Mouse (Mus musculus) embryonic facial prominence, embryonic 15.5 days (tissue): ENCODE measurements at regions not wholly inside any gene's neighbourhood (a gene's known extent, or its start where the extent isn't known, plus 50 kb on each side); places are given as distances from the start of the nearest gene placed in this dataset.
A peak's percentile ranks its signal among the peaks of the same experiment; 100 is the strongest.

Experiments
- ATAC-seq: fragments of 200-750 bp; cut with Nextera tagmentation; 2 replicates; pipeline ENCODE4 v1.8.0; 2017; ENCODE audit warnings: low read depth, moderate TSS enrichment; ENCODE audit not compliant: insufficient number of reproducible peaks, low FRiP score, low TSS enrichment
- H3K27ac ChIP-seq: fragments of 300-500 bp; sonication (generic); replicated peaks from 2 replicates; pipeline ENCODE4 v1.5.1; 2015; ENCODE audit warnings: mild to moderate bottlenecking, inconsistent platforms
- H3K27me3 ChIP-seq: fragments of 300-500 bp; sonication (generic); 2 replicates; pipeline ENCODE4 v1.6.1; 2015; ENCODE audit warnings: inconsistent platforms
- H3K36me3 ChIP-seq: fragments of 300-500 bp; sonication (generic); 2 replicates; pipeline ENCODE4 v1.6.1; 2015; ENCODE audit warnings: mild to moderate bottlenecking, inconsistent platforms
- H3K4me1 ChIP-seq: fragments of 300-500 bp; sonication (generic); 2 replicates; pipeline ENCODE4 v1.6.1; 2015; ENCODE audit warnings: inconsistent platforms
- H3K4me2 ChIP-seq: fragments of 300-500 bp; sonication (generic); replicated peaks from 2 replicates; pipeline ENCODE4 v1.6.1; 2015; ENCODE audit warnings: mild to moderate bottlenecking, inconsistent platforms
- H3K4me3 ChIP-seq: fragments of 300-500 bp; sonication (generic); replicated peaks from 2 replicates; pipeline ENCODE4 v1.5.1; 2015; ENCODE audit warnings: mild to moderate bottlenecking, inconsistent platforms
- H3K9ac ChIP-seq: fragments of 300-500 bp; sonication (generic); 2 replicates; pipeline ENCODE4 v1.6.1; 2015; ENCODE audit warnings: inconsistent platforms
- H3K9me3 ChIP-seq: fragments of 300-500 bp; sonication (generic); replicated peaks from 2 replicates; pipeline ENCODE4 v1.6.1; 2016; ENCODE audit warnings: inconsistent platforms
- WGBS: fragments of 180-500 bp; shearing (Covaris S2); methylation state at CpG from one replicate; pipeline ENCODE4 v1.1.7; 2015; 5-methylcytosine and 5-hydroxymethylcytosine counted together

DNA sequence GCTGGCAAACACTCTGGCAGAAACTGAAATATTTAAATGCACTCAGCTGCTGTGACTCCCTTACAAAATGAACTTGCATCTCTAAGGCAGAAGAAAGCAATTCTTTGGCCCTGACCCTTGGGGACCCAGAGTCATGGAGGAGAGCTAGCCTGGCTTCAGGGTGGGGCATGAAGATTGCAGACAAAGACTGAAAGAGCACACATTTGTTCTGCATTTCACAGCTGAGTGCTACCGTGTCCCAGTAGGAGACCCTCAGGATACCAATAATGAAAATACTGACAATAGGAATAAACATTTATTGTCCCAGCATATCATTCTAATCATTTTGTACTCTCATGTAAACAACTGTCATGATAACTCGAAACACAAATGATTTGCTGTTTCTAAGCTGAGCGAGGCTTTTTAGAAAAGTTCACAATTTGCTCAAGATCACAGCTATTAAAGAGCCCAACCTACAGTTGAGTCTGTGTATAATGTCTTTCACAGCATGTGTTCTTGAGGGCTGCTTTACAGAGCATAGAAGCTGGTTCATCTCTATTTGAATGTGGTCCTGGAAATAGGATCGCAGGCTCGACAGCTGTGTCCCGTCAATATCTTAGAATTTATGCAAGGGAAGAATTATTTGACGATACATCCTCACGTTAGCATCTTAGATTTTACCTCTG is 490.1 kb downstream of the Dhx35 start:
- Histone ChIP-seq H3K27me3 (no peaks in the 10 kb centered on the region), H3K9me3 (no peaks in the 10 kb centered on the region), H3K27ac (no peak overlapping the region), H3K9ac (no peak overlapping the region), H3K4me3 (no peak overlapping the region), H3K4me2 (no peak overlapping the region), H3K36me3 (no peaks in the 10 kb centered on the region), H3K4me1 (no peaks in the 10 kb centered on the region)
- no peak for ATAC-seq
- WGBS = 71% methylated on average over 8 of the region's 8 CpGs

DNA sequence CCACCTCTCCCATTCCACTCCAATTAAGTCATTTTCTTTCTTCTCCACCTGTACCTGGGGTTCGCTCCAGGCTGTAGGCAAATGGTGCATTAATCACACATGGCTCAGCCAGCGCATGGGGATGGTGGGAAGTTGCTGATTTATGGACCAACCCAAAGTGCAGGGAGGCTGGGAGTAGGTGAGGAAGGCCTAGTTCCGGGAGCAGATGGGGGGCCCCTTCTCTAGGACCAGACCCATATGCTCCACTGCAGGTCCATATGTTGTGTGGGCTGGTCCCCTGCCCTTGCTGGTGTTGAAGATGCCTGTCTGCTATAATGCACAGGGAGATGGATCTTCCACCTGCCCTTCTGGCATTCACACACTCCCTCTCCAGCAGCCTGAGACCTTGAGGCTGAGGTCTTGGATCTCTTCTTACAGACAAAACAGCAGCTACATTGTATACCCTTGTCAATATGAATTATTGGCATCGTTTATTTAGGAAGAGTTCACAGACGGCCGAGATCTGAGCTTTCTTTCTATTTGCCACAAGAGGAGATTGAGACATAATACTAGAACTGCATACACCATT is 493.5 kb downstream of the Dhx35 start:
- H3K9ac ChIP-seq = no peak overlapping the region
- no peak for ATAC-seq
- H3K27ac ChIP-seq = no peak overlapping the region
- no peaks in the 10 kb centered on the region for H3K27me3 ChIP-seq
- H3K4me3 ChIP-seq = no peak overlapping the region
- H3K4me1 ChIP-seq = no peaks in the 10 kb centered on the region
- H3K36me3 ChIP-seq = no peaks in the 10 kb centered on the region
- no peaks in the 10 kb centered on the region for H3K9me3 ChIP-seq
- no peak overlapping the region for H3K4me2 ChIP-seq
- WGBS = 75% methylated on average over 6 of the region's 6 CpGs

- whole genome bisulfite sequencing = 77% methylated on average over 1 of the region's 1 CpGs
- Histone ChIP-seq H3K9ac (no peak overlapping the region), H3K27ac (no peak overlapping the region), H3K9me3 (no peaks in the 10 kb centered on the region), H3K27me3 (no peaks in the 10 kb centered on the region), H3K36me3 (no peaks in the 10 kb centered on the region), H3K4me1 (no peaks in the 10 kb centered on the region), H3K4me2 (no peak overlapping the region), H3K4me3 (no peak overlapping the region)
- no peak for ATAC-seq
Measured at GRCm38 (mm10) chr2:159290081-159290480, 495.5 kb downstream of the Dhx35 start.

- H3K4me1 ChIP-seq = peaks cover 14% of the 10 kb centered on the region
- no peaks in the 10 kb centered on the region for H3K9me3 ChIP-seq
- WGBS = 42% methylated on average over 7 of the region's 7 CpGs
- no peak overlapping the region for H3K4me3 ChIP-seq
- H3K4me2 ChIP-seq = no peak overlapping the region
- H3K27me3 ChIP-seq = no peaks in the 10 kb centered on the region
- no peak overlapping the region for H3K9ac ChIP-seq
- no peak overlapping the region for H3K27ac ChIP-seq
- no peak for ATAC-seq
- H3K36me3 ChIP-seq = no peaks in the 10 kb centered on the region
Measured at GRCm38 (mm10) chr2:159307001-159307400, 512.4 kb downstream of the Dhx35 start.

GRCm38 (mm10) chr2:159334711-159335110 is 540.1 kb downstream of the Dhx35 start:
- H3K4me2 ChIP-seq = no peak overlapping the region
- WGBS = 45% methylated on average over 3 of the region's 3 CpGs
- ATAC-seq = no peak

DNA sequence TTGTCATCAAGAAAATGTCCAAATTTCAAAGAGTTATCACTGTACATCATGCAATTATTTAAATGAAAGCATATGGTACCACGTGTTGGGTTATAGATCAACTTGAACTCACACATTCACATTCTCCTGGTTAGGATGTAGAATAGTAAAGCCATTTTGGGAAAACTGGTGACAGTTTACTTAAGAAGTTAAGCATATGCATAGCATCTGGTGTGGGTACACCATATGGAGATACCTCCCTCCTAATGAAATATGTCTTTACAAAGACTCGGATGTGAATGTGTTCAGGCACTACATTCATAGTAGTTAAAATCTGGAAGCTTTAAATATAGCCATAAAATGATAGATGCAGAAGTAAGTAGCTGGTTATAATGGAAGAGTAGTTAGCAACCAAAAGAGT is 542.0 kb downstream of the Dhx35 start:
- Histone ChIP-seq H3K4me2 (no peak overlapping the region), H3K36me3 (no peaks in the 10 kb centered on the region), H3K27me3 (no peaks in the 10 kb centered on the region), H3K9me3 (no peaks in the 10 kb centered on the region), H3K9ac (no peak overlapping the region), H3K27ac (no peak overlapping the region), H3K4me3 (no peak overlapping the region), H3K4me1 (no peaks in the 10 kb centered on the region)
- 60% methylated on average over 2 of the region's 2 CpGs for WGBS
- ATAC-seq = no peak

More at GRCm38 (mm10) chr2:159334711-159335110, 540.1 kb downstream of the Dhx35 start:
- H3K27me3 ChIP-seq = no peaks in the 10 kb centered on the region
- no peaks in the 10 kb centered on the region for H3K4me1 ChIP-seq
- no peaks in the 10 kb centered on the region for H3K36me3 ChIP-seq
- H3K4me3 ChIP-seq = no peak overlapping the region
- no peak overlapping the region for H3K9ac ChIP-seq
- no peaks in the 10 kb centered on the region for H3K9me3 ChIP-seq
- H3K27ac ChIP-seq = no peak overlapping the region

- Histone ChIP-seq H3K4me1 (peaks cover 4% of the 10 kb centered on the region; the same call in 1 of the 2 replicates), H3K9me3 (no peaks in the 10 kb centered on the region), H3K27me3 (no peaks in the 10 kb centered on the region), H3K9ac (no peak overlapping the region), H3K4me3 (no peak overlapping the region), H3K4me2 (no peak overlapping the region), H3K36me3 (no peaks in the 10 kb centered on the region), H3K27ac (0 out of 2 replicates have a peak overlapping the region, but pooled peaks have one; percentile 11)
- no peak for ATAC-seq
- WGBS = 39% methylated on average over 5 of the region's 5 CpGs
Measured at GRCm38 (mm10) chr2:159343624-159344560, 549.3 kb downstream of the Dhx35 start.

DNA sequence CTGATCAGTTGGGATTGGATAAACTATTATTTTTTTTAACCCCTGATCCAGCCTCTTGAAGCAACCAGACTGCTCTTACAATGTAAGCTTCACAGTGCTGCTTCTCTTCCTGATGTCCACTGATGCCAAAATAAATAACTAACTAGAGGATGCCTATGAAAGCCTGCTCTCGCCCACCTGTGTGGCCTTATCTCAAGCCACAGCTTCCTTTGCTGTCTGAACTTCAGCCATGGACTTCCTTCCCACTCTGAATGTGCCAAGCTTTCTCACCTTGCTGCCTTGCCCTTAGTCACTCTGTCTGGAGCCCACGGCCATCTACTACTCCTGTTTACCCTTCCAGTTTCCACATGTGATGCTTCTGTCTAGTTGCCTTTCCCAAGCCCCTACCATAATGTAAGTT is 559.6 kb downstream of the Dhx35 start:
- Histone ChIP-seq H3K4me2 (no peak overlapping the region), H3K9ac (no peak overlapping the region), H3K4me1 (no peaks in the 10 kb centered on the region), H3K27me3 (no peaks in the 10 kb centered on the region), H3K9me3 (no peaks in the 10 kb centered on the region), H3K36me3 (no peaks in the 10 kb centered on the region), H3K27ac (no peak overlapping the region), H3K4me3 (no peak overlapping the region)
- no peak for ATAC-seq
- WGBS = 78% methylated on average over 2 of the region's 2 CpGs

DNA sequence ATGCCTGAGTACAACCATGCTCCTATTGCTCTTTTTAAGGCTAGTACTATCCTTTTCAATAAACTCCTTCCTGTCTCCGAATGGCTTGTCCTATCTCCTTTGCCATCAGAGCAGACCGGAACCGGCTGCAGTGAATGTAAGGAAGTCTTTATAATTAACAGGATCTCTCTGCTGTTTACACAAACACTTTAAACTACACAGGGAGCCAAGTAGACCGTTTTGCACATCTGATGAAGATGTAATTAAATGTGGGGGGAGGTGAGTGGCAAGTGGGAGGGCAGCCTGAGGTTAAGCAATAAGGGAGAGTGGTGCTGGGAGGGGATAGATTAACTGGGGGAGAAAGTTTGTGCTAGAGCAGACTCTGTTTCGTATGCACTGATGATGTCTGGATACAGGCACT is 561.9 kb downstream of the Dhx35 start:
- no peaks in the 10 kb centered on the region for H3K9me3 ChIP-seq
- ATAC-seq = no peak

DNA sequence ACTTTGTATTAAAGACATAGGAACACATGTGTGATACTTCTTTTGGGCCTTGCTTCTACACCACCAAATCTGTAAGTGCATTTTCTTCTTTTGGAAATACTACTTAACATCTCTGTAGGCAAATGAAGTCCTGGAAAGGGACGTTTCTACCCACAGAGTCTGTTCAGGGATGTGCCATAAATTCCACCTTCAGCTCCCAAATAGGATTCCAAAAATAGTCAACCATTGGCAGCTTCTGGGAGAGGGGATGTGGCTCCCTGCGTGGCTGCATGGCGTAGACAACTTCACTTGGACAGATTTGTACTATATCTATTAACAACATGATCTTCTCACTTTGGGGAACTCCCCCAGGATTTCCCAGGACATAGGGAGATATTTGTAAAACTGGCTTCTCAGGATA is 566.8 kb downstream of the Dhx35 start:
- no peak for ATAC-seq
- H3K9me3 ChIP-seq = no peaks in the 10 kb centered on the region
- no peaks in the 10 kb centered on the region for H3K4me1 ChIP-seq
- H3K36me3 ChIP-seq = no peaks in the 10 kb centered on the region
- no peak overlapping the region for H3K9ac ChIP-seq
- H3K4me2 ChIP-seq = no peak overlapping the region
- H3K27me3 ChIP-seq = no peaks in the 10 kb centered on the region
- no peak overlapping the region for H3K4me3 ChIP-seq
- H3K27ac ChIP-seq = no peak overlapping the region
- WGBS = 74% methylated on average over 3 of the region's 3 CpGs

More for the DNA sequence above, 561.9 kb downstream of the Dhx35 start:
- no peak overlapping the region for H3K4me3 ChIP-seq
- no peak overlapping the region for H3K4me2 ChIP-seq
- no peak overlapping the region for H3K9ac ChIP-seq
- 33% methylated on average over 5 of the region's 5 CpGs for WGBS
- H3K27me3 ChIP-seq = no peaks in the 10 kb centered on the region
- H3K36me3 ChIP-seq = no peaks in the 10 kb centered on the region
- no peak overlapping the region for H3K27ac ChIP-seq
- no peaks in the 10 kb centered on the region for H3K4me1 ChIP-seq

- 47% methylated on average over 10 of the region's 10 CpGs for WGBS
- Histone ChIP-seq H3K27me3 (no peaks in the 10 kb centered on the region), H3K4me1 (no peaks in the 10 kb centered on the region), H3K9ac (no peak overlapping the region), H3K9me3 (no peaks in the 10 kb centered on the region), H3K4me2 (no peak overlapping the region), H3K27ac (no peak overlapping the region), H3K4me3 (no peak overlapping the region), H3K36me3 (no peaks in the 10 kb centered on the region)
- no peak for ATAC-seq
Measured at GRCm38 (mm10) chr2:159392865-159393264, 598.3 kb downstream of the Dhx35 start.
